Mouse (Mus musculus) heart, postnatal 0 days (tissue): ENCODE results near the gene Pde8b.

Experiments used
- CTCF ChIP-seq: IDR thresholded peaks from 2 replicates; pipeline ENCODE4 v1.5.1; 2016; ENCODE audit warnings: antibody characterized with exemption, control low read depth, low read depth
- EP300 ChIP-seq: IDR thresholded peaks from 2 replicates; pipeline ENCODE4 v1.6.1; 2016; ENCODE audit warnings: antibody characterized with exemption, low read depth

DNA sequence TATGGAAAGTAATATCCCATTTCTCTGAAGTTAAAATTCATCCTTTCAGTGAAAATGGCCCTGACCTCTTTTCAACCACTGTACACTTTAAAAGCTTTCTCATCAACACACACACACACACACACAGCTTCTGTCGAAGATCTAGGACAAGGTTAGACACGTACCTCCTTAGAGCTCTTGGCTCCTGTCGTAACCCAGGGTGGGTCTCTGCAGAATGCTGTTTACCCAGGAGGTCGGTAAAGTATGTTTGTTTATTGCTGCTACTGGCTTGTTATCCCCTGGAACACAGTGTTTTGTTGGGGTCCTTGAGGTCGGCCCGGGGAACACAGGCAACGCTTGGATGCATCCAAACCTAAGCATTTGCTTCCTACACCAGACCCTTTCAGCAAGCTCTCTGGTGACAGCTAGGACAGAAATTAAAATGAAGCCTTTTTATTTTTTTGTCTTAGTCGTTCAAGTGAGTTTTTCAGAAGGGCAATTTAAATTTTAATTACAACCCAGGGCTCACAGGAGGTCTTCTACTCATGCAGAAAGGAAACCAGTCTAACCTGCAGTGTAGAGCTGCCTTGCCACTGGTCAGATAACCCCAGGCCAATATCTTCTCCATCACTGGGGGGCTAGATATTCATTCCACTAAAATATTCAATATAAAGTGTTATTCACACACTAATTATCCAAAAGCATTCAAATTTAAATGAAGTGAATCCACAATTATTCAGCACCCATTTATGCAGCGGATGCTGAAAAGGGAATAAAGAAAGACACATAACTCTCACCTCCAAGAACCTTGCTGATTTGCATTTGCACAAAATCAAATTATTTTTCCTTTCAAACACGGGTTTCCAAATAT, 64.0 kb downstream of the Pde8b start:
- TF ChIP-seq CTCF (no peak), EP300 (no peak)
